Mouse (Mus musculus) MEL (cell line): ENCODE data around the gene Ubr7. TPM values are rescaled to one million over a fixed set of nuclear protein-coding genes. Genes with fewer than 3 reads are reported as not detected.

ENCODE experiments used
- DNase-seq: peaks from one replicate; pipeline ENCODE4 v3.0.0; 2011; ENCODE audit warnings: low read depth, low spot score
- H3K27ac ChIP-seq: 2 replicates; pipeline ENCODE4 v1.5.1; 2012; ENCODE audit warnings: low read depth, mild to moderate bottlenecking, control low read depth, low read length, moderate library complexity; ENCODE audit not compliant: control insufficient read depth
- H3K27me3 ChIP-seq, 2 experiments: fragments of 150-350 bp in 1 of 2; sonication (generic) in 1 of 2; 2 replicates each; pipeline ENCODE4 v1.6.1; 2012; ENCODE audit warnings: low read length in 2 of 2, mild to moderate bottlenecking in 2 of 2, improper control_type of control experiment in 1 of 2, moderate library complexity in 1 of 2; ENCODE audit not compliant: insufficient read depth in 2 of 2, control insufficient read depth in 1 of 2
- H3K36me3 ChIP-seq, 2 experiments: 2 replicates each; pipeline ENCODE4 v1.6.1; 2012 to 2014; ENCODE audit warnings: low read length in 2 of 2, improper control_type of control experiment in 1 of 2, inconsistent platforms in 1 of 2, mild to moderate bottlenecking in 1 of 2; ENCODE audit not compliant: insufficient read depth in 2 of 2, control insufficient read depth in 1 of 2
- H3K4me1 ChIP-seq, 2 experiments: fragments of 150-350 bp in 1 of 2; sonication (generic) in 1 of 2; 2 replicates each; pipeline ENCODE4 v1.6.1; 2012; ENCODE audit warnings: low read length in 2 of 2, improper control_type of control experiment in 1 of 2, mild to moderate bottlenecking in 1 of 2; ENCODE audit not compliant: insufficient read depth in 2 of 2, control insufficient read depth in 1 of 2
- H3K4me3 ChIP-seq, 2 experiments: fragments of 150-350 bp in 1 of 2; sonication (generic) in 1 of 2; 2 replicates each; pipeline ENCODE4 v1.5.1; 2012; ENCODE audit warnings: low read depth in 2 of 2, low read length in 2 of 2, mild to moderate bottlenecking in 2 of 2, moderate library complexity in 2 of 2, control low read depth in 1 of 2, improper control_type of control experiment in 1 of 2; ENCODE audit not compliant: control insufficient read depth in 1 of 2, insufficient read depth in 1 of 2
- H3K79me2 ChIP-seq: 2 replicates; pipeline ENCODE4 v1.6.1; 2012; ENCODE audit warnings: mild to moderate bottlenecking, low read length, moderate library complexity; ENCODE audit not compliant: control insufficient read depth, poor library complexity, insufficient read depth
- H3K9ac ChIP-seq: 2 replicates; pipeline ENCODE4 v1.6.1; 2012; ENCODE audit warnings: low read depth, mild to moderate bottlenecking, control low read depth, low read length, moderate library complexity; ENCODE audit not compliant: control insufficient read depth, poor library complexity, severe bottlenecking
- H3K9me3 ChIP-seq: fragments of 150-350 bp; sonication (generic); replicated peaks from 2 replicates; pipeline ENCODE4 v1.6.1; 2012; ENCODE audit warnings: mild to moderate bottlenecking, low read length, improper control_type of control experiment, moderate library complexity; ENCODE audit not compliant: insufficient read depth
- CHD1 ChIP-seq: IDR thresholded peaks from 2 replicates; pipeline ENCODE4 v1.6.1; 2012; ENCODE audit warnings: low read depth, mild to moderate bottlenecking, inconsistent platforms, low read length, improper control_type of control experiment
- CHD2 ChIP-seq: IDR thresholded peaks from 2 replicates; pipeline ENCODE4 v1.6.1; 2011; ENCODE audit warnings: low read length, improper control_type of control experiment
- CTCF ChIP-seq, 3 experiments: IDR thresholded peaks in 2 of 3; conservative IDR thresholded peaks in 1 of 3; 2 replicates each; pipeline ENCODE4 v1.5.1; 2011 to 2012; ENCODE audit warnings: low read length in 3 of 3, low read depth in 2 of 3, mild to moderate bottlenecking in 2 of 3, improper control_type of control experiment in 1 of 3, inconsistent platforms in 1 of 3, mixed read lengths in 1 of 3, moderate library complexity in 1 of 3; ENCODE audit not compliant: control insufficient read depth in 1 of 3, insufficient read depth in 1 of 3, poor library complexity in 1 of 3, severe bottlenecking in 1 of 3
- E2F4 ChIP-seq: IDR thresholded peaks from 2 replicates; pipeline ENCODE4 v1.6.1; 2011; ENCODE audit warnings: low read depth, low read length, improper control_type of control experiment, borderline replicate concordance
- EP300 ChIP-seq, 2 experiments: IDR thresholded peaks; 2 replicates each; pipeline ENCODE4 v1.6.1; 2011; ENCODE audit warnings: improper control_type of control experiment in 2 of 2, low read length in 2 of 2, low read depth in 1 of 2, mild to moderate bottlenecking in 1 of 2
- ETS1 ChIP-seq: IDR thresholded peaks from 2 replicates; pipeline ENCODE4 v1.6.1; 2012; ENCODE audit warnings: low read depth, mild to moderate bottlenecking, inconsistent platforms, low read length, improper control_type of control experiment, moderate library complexity
- HCFC1 ChIP-seq: IDR thresholded peaks from 2 replicates; pipeline ENCODE4 v1.6.1; 2012; ENCODE audit warnings: low read depth, mild to moderate bottlenecking, inconsistent platforms, low read length, improper control_type of control experiment, moderate library complexity
- JUND ChIP-seq: IDR thresholded peaks from 2 replicates; pipeline ENCODE4 v1.6.1; 2011; ENCODE audit warnings: low read depth, mild to moderate bottlenecking, improper control_type of control experiment, low read length
- KAT2A ChIP-seq: conservative IDR thresholded peaks from 2 replicates; pipeline ENCODE4 v1.6.1; 2012; ENCODE audit warnings: low read depth, low read length, improper control_type of control experiment, inconsistent platforms
- MEF2A ChIP-seq: IDR thresholded peaks from 2 replicates; pipeline ENCODE4 v1.6.1; 2014; ENCODE audit warnings: low read depth, mild to moderate bottlenecking, inconsistent platforms, low read length, improper control_type of control experiment; ENCODE audit not compliant: poor library complexity, insufficient replicate concordance, severe bottlenecking; ENCODE audit errors: extremely low read depth
- MXI1 ChIP-seq: IDR thresholded peaks from 2 replicates; pipeline ENCODE4 v1.6.1; 2011; ENCODE audit warnings: mild to moderate bottlenecking, low read depth, low read length, improper control_type of control experiment
- MYC ChIP-seq: IDR thresholded peaks from 2 replicates; pipeline ENCODE4 v1.6.1; 2011; ENCODE audit warnings: low read depth, mild to moderate bottlenecking, low read length, improper control_type of control experiment, moderate library complexity
- NELFE ChIP-seq: IDR thresholded peaks from 2 replicates; pipeline ENCODE4 v1.6.1; 2011; ENCODE audit warnings: low read depth, low read length, improper control_type of control experiment
- NRF1 ChIP-seq: IDR thresholded peaks from 2 replicates; pipeline ENCODE4 v1.6.1; 2014; ENCODE audit warnings: low read depth, mild to moderate bottlenecking, inconsistent platforms, low read length, improper control_type of control experiment, moderate library complexity; ENCODE audit not compliant: poor library complexity, insufficient read depth, severe bottlenecking
- POLR2A ChIP-seq, 2 experiments: IDR thresholded peaks; 2 replicates each; pipeline ENCODE4 v1.6.1; 2011 to 2012; ENCODE audit warnings: low read length in 2 of 2, mild to moderate bottlenecking in 2 of 2, control low read depth in 1 of 2, improper control_type of control experiment in 1 of 2, low read depth in 1 of 2, moderate library complexity in 1 of 2; ENCODE audit not compliant: control insufficient read depth in 1 of 2, insufficient read depth in 1 of 2, poor library complexity in 1 of 2
- RAD21 ChIP-seq: IDR thresholded peaks from 2 replicates; pipeline ENCODE4 v1.6.1; 2011; ENCODE audit warnings: mild to moderate bottlenecking, low read depth, low read length, improper control_type of control experiment
- TBP ChIP-seq: IDR thresholded peaks from 2 replicates; pipeline ENCODE4 v1.8.0; 2011; ENCODE audit warnings: low read depth, low read length, improper control_type of control experiment
- TCF12 ChIP-seq: IDR thresholded peaks from 2 replicates; pipeline ENCODE4 v1.6.1; 2014; ENCODE audit warnings: low read depth, mild to moderate bottlenecking, inconsistent platforms, low read length, improper control_type of control experiment, moderate library complexity
- USF1 ChIP-seq: IDR thresholded peaks from 2 replicates; pipeline ENCODE4 v1.6.1; 2014; ENCODE audit warnings: low read depth, mild to moderate bottlenecking, inconsistent platforms, low read length, improper control_type of control experiment, moderate library complexity
- ZC3H11A ChIP-seq: IDR thresholded peaks from 2 replicates; pipeline ENCODE4 v1.6.1; 2012; ENCODE audit warnings: low read depth, mild to moderate bottlenecking, inconsistent platforms, low read length, improper control_type of control experiment
- ZKSCAN1 ChIP-seq: IDR thresholded peaks from 2 replicates; pipeline ENCODE4 v1.6.1; 2012; ENCODE audit warnings: low read depth, mild to moderate bottlenecking, inconsistent platforms, low read length, improper control_type of control experiment, moderate library complexity
- polyA plus RNA-seq, 2 experiments: library from polyadenylated mRNA; stranded (reverse) in 1 of 2; unstranded in 1 of 2; fragments of >175 nt in 1 of 2; fragments of >200 nt in 1 of 2; gene quantifications; 2 replicates each; pipeline versions ENCODE4 v1.2.1 to v1.2.4; 2012; ENCODE audit warnings: low replicate concordance in 2 of 2, low read depth in 1 of 2; ENCODE audit not compliant: insufficient read length in 2 of 2, insufficient read depth in 1 of 2, missing spikeins in 1 of 2
- total RNA-seq: library from RNA; depleted of rRNA; stranded (reverse); fragments of 300-350 nt; gene quantifications from 2 replicates; pipeline ENCODE4 v1.2.3, GENCODE M21; 2012

The Ubr7 gene
- total and polyA plus RNA-seq, 3 experiments = 62.3 to 68.1 TPM; not detected in 1

DNA sequence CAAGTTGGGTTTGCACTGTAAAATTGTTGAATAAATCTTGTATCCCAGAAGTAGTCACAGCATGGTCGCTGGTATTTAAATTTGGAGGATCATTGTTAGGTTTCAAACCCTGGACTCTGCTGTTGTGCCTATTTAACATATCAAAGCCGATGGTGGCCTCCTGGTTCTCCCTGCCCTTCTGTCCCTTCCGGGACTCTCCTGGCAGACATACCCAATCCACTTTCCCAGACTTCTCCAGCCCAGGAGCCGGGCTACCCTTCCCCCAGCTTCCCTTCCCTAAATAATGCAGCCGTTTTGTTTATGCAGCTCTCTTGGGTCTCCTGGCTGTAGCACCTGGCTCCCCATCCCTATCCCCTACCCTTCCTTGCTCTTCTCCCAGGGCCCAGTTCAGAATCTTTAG lies 1.2 kb downstream of the Ubr7 start:
- H3K9ac ChIP-seq = peak overlapping the region; percentile 87
- no peak for DNase-seq
- H3K4me1 ChIP-seq = peaks cover 0 to 11% of the 10 kb centered on the region in 2 experiments; a peak in 2 of 4 replicates
- H3K9me3 ChIP-seq = no peaks in the 10 kb centered on the region
- H3K27ac ChIP-seq = 0 out of 2 replicates have a peak overlapping the region, but pooled peaks have one; percentile 52
- peaks cover 52% of the 10 kb centered on the region for H3K79me2 ChIP-seq
- peak overlapping the region; percentile 71 to 94 for H3K4me3 ChIP-seq
- no peaks in the 10 kb centered on the region for H3K27me3 ChIP-seq
- no peak for TF ChIP-seq HCFC1
- TF ChIP-seq CHD2 = no peak
- H3K36me3 ChIP-seq = peaks cover 8 to 33% of the 10 kb centered on the region in 2 experiments

DNA sequence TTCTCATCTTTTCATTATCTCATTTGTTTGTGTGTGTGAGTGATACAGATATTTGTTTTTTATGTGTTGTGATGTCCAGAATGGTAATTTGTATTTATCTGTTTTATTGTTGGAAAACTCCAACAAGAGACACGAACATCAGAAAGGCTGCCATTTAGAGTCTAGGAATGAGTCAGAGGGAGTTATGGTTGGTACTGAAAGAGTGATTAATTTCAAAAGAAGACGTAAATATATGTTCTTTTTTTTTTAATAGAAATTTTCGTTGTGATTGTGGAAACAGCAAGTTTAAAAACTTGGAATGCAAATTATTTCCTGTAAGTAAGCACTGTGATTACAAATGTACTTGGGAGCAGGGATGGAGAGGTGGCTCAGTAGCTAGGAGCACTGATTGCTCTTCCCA lies 3.9 kb downstream of the Ubr7 start:
- Histone ChIP-seq H3K4me3 (no peak overlapping the region), H3K27me3 (no peaks in the 10 kb centered on the region), H3K9ac (no peak overlapping the region), H3K36me3 (peaks cover 12 to 13% of the 10 kb centered on the region in 2 experiments), H3K4me1 (peaks cover 0 to 8% of the 10 kb centered on the region in 2 experiments; a peak in 2 of 4 replicates), H3K27ac (no peak overlapping the region), H3K9me3 (no peaks in the 10 kb centered on the region), H3K79me2 (peaks cover 32% of the 10 kb centered on the region)
- no peak for DNase-seq
- TF ChIP-seq RAD21 = no peak
- no peak for TF ChIP-seq MXI1
- no peak for TF ChIP-seq NELFE
- TF ChIP-seq ZKSCAN1 = no peak
- TF ChIP-seq JUND = no peak
- no peak for TF ChIP-seq USF1
- no peak for TF ChIP-seq MEF2A
- TF ChIP-seq MYC = no peak
- TF ChIP-seq EP300 (IDR thresholded peaks at IDR 0.05; ENCODE audit: low read depth in 1 of 2, low read length in 2 of 2) = no peak
- no peak for TF ChIP-seq POLR2A (IDR thresholded peaks at IDR 0.05; ENCODE audit: control insufficient read depth in 1 of 2, insufficient read depth in 1 of 2, low read depth in 1 of 2, low read length in 2 of 2, poor library complexity in 1 of 2)
- no peak for TF ChIP-seq TCF12
- TF ChIP-seq ZC3H11A = no peak
- no peak for TF ChIP-seq CTCF (IDR thresholded peaks at IDR 0.05 in 2 of 3, conservative IDR thresholded peaks at IDR 0.05 in 1 of 3; ENCODE audit: control insufficient read depth in 1 of 3, insufficient read depth in 1 of 3, low read depth in 2 of 3, low read length in 3 of 3, poor library complexity in 1 of 3, severe bottlenecking in 1 of 3)
- TF ChIP-seq E2F4 = no peak
- TF ChIP-seq NRF1 = no peak
- TF ChIP-seq TBP = no peak
- TF ChIP-seq ETS1 = no peak
- no peak for TF ChIP-seq KAT2A
- no peak for TF ChIP-seq CHD1
